Mouse (Mus musculus): Measurements from ENCODE around the gene Xrcc1. TPM values are rescaled to one million over a fixed set of nuclear protein-coding genes. Genes with fewer than 3 reads are reported as not detected.

The Xrcc1 gene
- total RNA-seq, 2 experiments from 2014 or later, result 18.3 to 18.5 TPM

DNA sequence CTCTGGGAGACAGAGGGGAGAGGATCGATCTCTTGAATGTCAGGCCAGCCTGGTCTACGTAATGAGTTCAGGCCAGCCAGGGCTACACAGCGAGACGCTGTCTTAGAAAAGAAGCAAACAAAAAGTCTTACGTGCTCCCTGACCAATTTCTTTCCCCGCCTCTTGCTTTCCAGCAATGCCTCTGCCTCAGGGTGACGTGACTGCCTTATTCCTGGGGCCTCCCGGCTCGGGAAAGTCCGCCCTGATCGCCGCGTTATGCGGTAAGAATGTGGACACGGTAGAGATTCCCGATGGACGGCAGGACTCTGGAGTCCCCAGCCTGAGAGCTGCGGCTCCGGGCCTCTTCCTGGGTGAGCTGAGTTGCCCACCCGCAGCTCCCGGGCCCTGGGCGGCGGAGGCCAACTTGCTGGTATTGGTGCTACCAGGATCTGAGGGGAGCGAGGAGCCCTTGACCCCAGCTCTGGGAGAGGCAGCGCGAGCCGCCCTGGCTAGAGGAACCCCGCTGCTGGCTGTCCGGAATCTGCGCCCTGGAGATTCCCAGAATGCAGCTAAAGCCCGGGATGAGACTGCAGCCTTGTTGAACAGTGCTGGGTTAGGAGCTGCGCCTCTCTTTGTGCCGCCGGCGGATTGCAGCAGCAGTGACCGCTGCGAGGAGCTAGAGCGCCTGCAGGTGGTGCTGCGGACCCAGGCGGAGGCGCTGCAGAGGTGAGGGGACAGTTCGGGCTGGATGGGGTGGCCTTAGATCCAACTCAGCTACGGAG, 14.7 kb upstream of the Xrcc1 start:
- intact Hi-C loops (cut with DNase I), result loop anchor here (2.0 kb wide), 1 partner anchor 69 kb away; no protein-coding TSS in a partner anchor
- TF ChIP-seq CTCF (IDR thresholded peaks at IDR 0.05), result peak; percentile 92
- H3K27ac ChIP-seq, result peak overlapping the region; percentile 96
- peak overlapping the region; percentile 81 for H3K4me3 ChIP-seq
- peak; percentile 78 for DNase-seq

DNA sequence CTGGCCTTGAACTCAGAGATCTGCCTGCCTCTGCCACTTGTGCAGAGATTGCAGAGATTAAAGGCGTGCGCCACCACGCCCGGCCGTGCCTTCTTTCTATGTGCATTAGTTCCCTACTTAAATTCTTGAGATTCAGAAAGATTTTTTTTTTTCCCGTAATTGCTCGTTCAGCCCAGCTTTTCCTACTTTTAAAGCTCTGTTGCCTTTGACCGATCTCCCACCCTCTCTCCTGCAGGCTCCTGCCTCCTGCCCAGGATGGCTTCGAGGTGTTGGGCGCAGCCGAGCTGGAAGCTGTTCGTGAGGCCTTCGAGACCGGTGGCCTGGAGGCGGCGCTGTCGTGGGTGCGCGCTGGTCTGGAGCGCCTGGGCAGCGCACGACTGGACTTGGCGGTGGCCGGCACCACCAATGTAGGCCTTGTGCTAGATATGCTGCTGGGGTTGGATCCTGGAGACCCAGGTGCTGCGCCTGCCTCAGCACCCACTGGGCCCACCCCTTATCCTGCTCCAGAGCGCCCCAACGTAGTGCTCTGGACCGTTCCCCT, 13.0 kb upstream of the Xrcc1 start:
- TF ChIP-seq CTCF (IDR thresholded peaks at IDR 0.05), result no peak
- no peak for DNase-seq
- intact Hi-C loops (cut with DNase I), result loop anchor here (2.0 kb wide), 1 partner anchor 32 kb away; no protein-coding TSS in a partner anchor
- no peak overlapping the region for H3K27ac ChIP-seq
- no peak overlapping the region for H3K4me3 ChIP-seq

DNA sequence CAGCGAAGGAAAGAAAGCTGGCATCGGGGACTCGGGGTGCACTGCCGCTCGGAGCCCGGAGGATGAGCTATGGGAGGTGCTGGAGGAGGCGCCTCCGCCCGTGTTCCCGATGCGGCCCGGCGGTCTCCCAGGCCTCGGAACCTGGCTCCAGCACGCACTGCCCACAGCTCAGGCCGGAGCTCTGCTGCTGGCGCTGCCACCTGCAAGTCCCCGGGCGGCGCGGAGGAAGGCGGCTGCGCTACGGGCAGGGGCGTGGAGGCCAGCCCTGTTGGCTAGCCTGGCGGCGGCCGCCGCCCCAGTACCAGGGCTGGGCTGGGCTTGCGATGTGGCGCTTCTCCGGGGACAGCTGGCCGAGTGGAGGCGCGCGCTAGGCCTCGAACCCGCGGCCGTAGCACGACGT, 12.3 kb upstream of the Xrcc1 start:
- intact Hi-C loops (cut with DNase I), result loop anchor here (2.0 kb wide), 1 partner anchor 31 kb away; no protein-coding TSS in a partner anchor
- no peak overlapping the region for H3K4me3 ChIP-seq
- no peak for DNase-seq
- no peak overlapping the region for H3K27ac ChIP-seq
- TF ChIP-seq CTCF (IDR thresholded peaks at IDR 0.05), result no peak

- DNase-seq, result no peak
- intact Hi-C loops (cut with DNase I), result no loop called here
- H3K4me3 ChIP-seq, result no peak overlapping the region
- no peak for TF ChIP-seq CTCF (IDR thresholded peaks at IDR 0.05)
- H3K27ac ChIP-seq, result no peak overlapping the region
These were observed 11.8 kb upstream of the Xrcc1 start for GRCm38 (mm10) chr7:24534301-24534700.

GRCm38 (mm10) chr7:24537081-24537480, 9.0 kb upstream of the Xrcc1 start:
- no peak overlapping the region for H3K4me3 ChIP-seq
- TF ChIP-seq CTCF (IDR thresholded peaks at IDR 0.05), result no peak
- DNase-seq, result no peak
- no peak overlapping the region for H3K27ac ChIP-seq
- intact Hi-C loops (cut with DNase I), result no loop called here

- intact Hi-C loops (cut with DNase I), result no loop called here
- Histone ChIP-seq H3K4me3 (no peak overlapping the region), H3K27ac (peak overlapping the region; percentile 12; the same call in 1 of the 2 replicates)
- peak; percentile 63 for DNase-seq
- no peak for TF ChIP-seq CTCF (IDR thresholded peaks at IDR 0.05)
These were observed 8.5 kb upstream of the Xrcc1 start for GRCm38 (mm10) chr7:24537591-24537990.

DNA sequence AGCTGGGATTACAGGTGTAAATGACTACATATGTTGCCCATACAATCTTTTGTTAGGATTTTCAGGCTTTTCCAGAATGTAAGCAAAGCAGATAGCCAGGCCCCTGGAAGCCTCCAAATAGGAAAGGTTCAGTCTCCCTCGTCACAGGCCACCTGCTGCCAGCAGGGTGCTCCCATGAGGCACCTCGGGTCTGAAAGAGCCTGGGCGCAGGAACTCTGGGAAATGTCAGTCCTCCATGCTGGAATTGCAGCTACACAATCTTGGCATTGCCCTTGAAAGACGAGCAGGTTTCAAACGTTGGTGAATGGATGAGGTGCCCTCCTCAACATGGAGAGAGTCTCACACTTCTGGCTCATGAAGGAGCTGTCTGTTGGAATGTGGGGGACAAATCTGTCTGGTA, 7.9 kb upstream of the Xrcc1 start:
- DNase-seq, result no peak
- intact Hi-C loops (cut with DNase I), result no loop called here
- H3K4me3 ChIP-seq, result no peak overlapping the region
- peak; percentile 7; the same call in 1 of the 2 replicates for TF ChIP-seq CTCF (IDR thresholded peaks at IDR 0.05)
- no peak overlapping the region; the same call in 1 of the 2 replicates for H3K27ac ChIP-seq

- TF ChIP-seq CTCF (IDR thresholded peaks at IDR 0.05), result no peak
- Histone ChIP-seq H3K27ac (no peak overlapping the region), H3K4me3 (no peak overlapping the region)
- DNase-seq, result no peak
- intact Hi-C loops (cut with DNase I), result no loop called here
These were observed 7.4 kb upstream of the Xrcc1 start for GRCm38 (mm10) chr7:24538701-24539100.

- intact Hi-C loops (cut with DNase I), result no loop called here
- H3K27ac ChIP-seq, result no peak overlapping the region
- DNase-seq, result no peak
- no peak for TF ChIP-seq CTCF (IDR thresholded peaks at IDR 0.05)
- H3K4me3 ChIP-seq, result no peak overlapping the region
These were observed 6.4 kb upstream of the Xrcc1 start for GRCm38 (mm10) chr7:24539686-24540085.

- TF ChIP-seq CTCF (IDR thresholded peaks at IDR 0.05), result peak; percentile 30; the same call in 1 of the 2 replicates
- intact Hi-C loops (cut with DNase I), result no loop called here
- no peak overlapping the region for H3K27ac ChIP-seq
These were observed 1.6 kb upstream of the Xrcc1 start for GRCm38 (mm10) chr7:24544506-24544905.

GRCm38 (mm10) chr7:24546634-24547389, 723 bp downstream of the Xrcc1 start:
- H3K27ac ChIP-seq, result peak overlapping the region; percentile 91
- peak; percentile 100 for DNase-seq
- H3K4me3 ChIP-seq, result peak overlapping the region; percentile 89
- 0 out of 2 replicates have a peak, but pooled peaks have one; percentile 1 for TF ChIP-seq CTCF (IDR thresholded peaks at IDR 0.05)
- intact Hi-C loops (cut with DNase I), result loop anchor here (1.0 to 5.0 kb wide), 2 partner anchors 17 to 65 kb away; partner anchors contain the start of genes Cadm4 and Irgq

More at GRCm38 (mm10) chr7:24544506-24544905, 1.6 kb upstream of the Xrcc1 start:
- DNase-seq, result no peak
- no peak overlapping the region for H3K4me3 ChIP-seq

GRCm38 (mm10) chr7:24547534-24548036, 1.5 kb downstream of the Xrcc1 start:
- Histone ChIP-seq H3K27ac (peak overlapping the region; percentile 91), H3K4me3 (peak overlapping the region; percentile 89)
- intact Hi-C loops (cut with DNase I), result loop anchor here (1.0 to 5.0 kb wide), 2 partner anchors 17 to 65 kb away; partner anchors contain the start of genes Cadm4 and Irgq
- no peak for TF ChIP-seq CTCF (IDR thresholded peaks at IDR 0.05)
- DNase-seq, result no peak
